Mouse (Mus musculus) cerebellum, adult 2 months (tissue): ENCODE results near the gene Wasf1.

Experiments used
- CTCF ChIP-seq: fragments of 200-500 bp; IDR thresholded peaks from 2 replicates; pipeline ENCODE4 v1.5.1; 2011; ENCODE audit warnings: low read depth, mild to moderate bottlenecking, control low read depth, low read length, moderate library complexity, borderline replicate concordance; ENCODE audit not compliant: insufficient read depth
- POLR2A ChIP-seq: fragments of 200-500 bp; IDR thresholded peaks from 2 replicates; pipeline ENCODE4 v1.6.1; 2011; ENCODE audit warnings: low read length, control low read depth, borderline replicate concordance; ENCODE audit not compliant: insufficient read depth

DNA sequence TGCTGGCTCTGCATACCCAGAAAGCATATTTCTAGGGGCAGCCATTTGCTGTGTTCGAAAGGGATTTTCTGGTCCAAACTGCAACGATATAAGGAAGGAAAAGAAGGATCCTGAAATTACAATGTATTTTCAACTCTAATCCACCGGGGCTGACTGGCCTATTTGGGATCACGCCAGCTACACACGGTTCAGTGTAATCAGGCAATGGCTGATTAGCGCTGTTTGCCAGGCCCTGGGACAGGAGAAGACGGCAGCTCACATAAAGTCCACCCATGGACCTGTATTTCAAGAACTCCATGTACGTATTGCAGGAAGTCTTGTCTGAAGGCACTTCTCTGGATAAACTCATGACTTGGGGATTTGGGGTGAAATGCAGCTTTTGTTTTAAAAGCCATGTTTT, 25.7 kb upstream of the Wasf1 start:
- TF ChIP-seq CTCF = no peak
- no peak for TF ChIP-seq POLR2A
